Mouse (Mus musculus): ENCODE measurements around the gene Ear6. TPM values are rescaled to one million over a fixed set of nuclear protein-coding genes. Genes with fewer than 3 reads are reported as not detected.
A peak's percentile ranks its signal among the peaks of the same experiment; 100 is the strongest.
"Not testable (repeated sequence)": the region's sequence is repeated elsewhere in the genome, so short reads cannot be mapped to it uniquely, and the experiment has no call there.

Gene Ear6
- polyA plus RNA-seq, 1 experiment from 2014 or later = not detected

DNA sequence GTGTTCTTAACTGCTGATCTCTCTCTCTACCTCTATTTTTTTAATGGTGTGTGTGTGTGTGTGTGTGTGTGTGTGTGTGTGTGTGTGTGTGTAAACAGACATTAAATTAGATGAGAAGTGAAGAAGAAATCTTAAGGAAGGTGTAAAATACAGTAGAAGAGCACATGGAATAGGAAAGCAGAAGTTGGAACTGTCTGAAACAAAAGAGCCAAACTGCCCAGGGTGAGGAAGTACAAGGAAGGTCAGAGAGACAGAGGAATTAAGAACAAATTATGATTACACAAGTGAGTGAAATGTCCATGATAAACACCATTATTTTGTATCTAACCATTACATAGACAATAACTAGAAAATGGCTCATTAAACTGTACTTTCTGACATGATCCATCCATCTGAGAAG, 9.6 kb upstream of the Ear6 start:
- ATAC-seq = no peak
- no peak for TF ChIP-seq CTCF (IDR thresholded peaks at IDR 0.05; ENCODE audit: low read depth)
- Histone ChIP-seq H3K27ac (ENCODE audit: low read depth, low read length) (no peak overlapping the region), H3K4me3 (ENCODE audit: low read depth, low read length) (no peak overlapping the region), H3K4me2 (replicated peaks; ENCODE audit: low read depth) (no peak overlapping the region), H3K4me1 (replicated peaks; ENCODE audit: control insufficient read depth, insufficient read depth, low read length) (no peaks in the 10 kb centered on the region), H3K9ac (ENCODE audit: low read depth, low read length) (no peak overlapping the region), H3K27me3 (replicated peaks; ENCODE audit: control insufficient read depth, insufficient read depth, low read length) (no peaks in the 10 kb centered on the region), H3K9me3 (ENCODE audit: control insufficient read depth) (no peaks in the 10 kb centered on the region), H3K36me3 (ENCODE audit: control insufficient read depth, insufficient read depth) (no peaks in the 10 kb centered on the region)

DNA sequence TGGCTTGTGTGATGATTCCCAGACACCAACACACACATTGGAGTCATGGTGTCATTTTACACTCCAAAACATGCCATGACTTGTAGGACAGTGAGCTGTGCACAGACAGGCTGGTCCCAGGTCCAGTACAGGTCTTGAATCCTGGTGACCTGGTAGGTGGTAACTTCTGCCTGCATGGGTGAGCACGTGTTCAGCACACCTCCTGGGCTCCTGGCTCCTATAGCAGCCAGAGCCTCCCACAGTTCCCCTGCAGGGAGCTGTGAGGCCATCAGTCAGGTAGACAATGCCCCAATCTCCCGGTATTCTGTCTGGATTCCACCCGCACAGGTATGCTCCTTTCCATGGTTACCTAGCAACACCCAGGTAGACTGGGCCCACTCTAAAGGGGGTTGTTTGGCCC, 6.9 kb upstream of the Ear6 start:
- no peak overlapping the region for H3K4me3 ChIP-seq (ENCODE audit: low read depth, low read length)
- H3K36me3 ChIP-seq (ENCODE audit: control insufficient read depth, insufficient read depth) = no peaks in the 10 kb centered on the region
- no peak for TF ChIP-seq CTCF (IDR thresholded peaks at IDR 0.05; ENCODE audit: low read depth)
- no peaks in the 10 kb centered on the region for H3K9me3 ChIP-seq (ENCODE audit: control insufficient read depth)
- H3K27me3 ChIP-seq (replicated peaks; ENCODE audit: control insufficient read depth, insufficient read depth, low read length) = no peaks in the 10 kb centered on the region
- H3K4me2 ChIP-seq (replicated peaks; ENCODE audit: low read depth) = no peak overlapping the region
- no peak overlapping the region for H3K9ac ChIP-seq (ENCODE audit: low read depth, low read length)
- 45% methylated on average over 3 of the region's 3 CpGs for WGBS
- ATAC-seq = no peak
- no peak overlapping the region for H3K27ac ChIP-seq (ENCODE audit: low read depth, low read length)
- H3K4me1 ChIP-seq (replicated peaks; ENCODE audit: control insufficient read depth, insufficient read depth, low read length) = no peaks in the 10 kb centered on the region

DNA sequence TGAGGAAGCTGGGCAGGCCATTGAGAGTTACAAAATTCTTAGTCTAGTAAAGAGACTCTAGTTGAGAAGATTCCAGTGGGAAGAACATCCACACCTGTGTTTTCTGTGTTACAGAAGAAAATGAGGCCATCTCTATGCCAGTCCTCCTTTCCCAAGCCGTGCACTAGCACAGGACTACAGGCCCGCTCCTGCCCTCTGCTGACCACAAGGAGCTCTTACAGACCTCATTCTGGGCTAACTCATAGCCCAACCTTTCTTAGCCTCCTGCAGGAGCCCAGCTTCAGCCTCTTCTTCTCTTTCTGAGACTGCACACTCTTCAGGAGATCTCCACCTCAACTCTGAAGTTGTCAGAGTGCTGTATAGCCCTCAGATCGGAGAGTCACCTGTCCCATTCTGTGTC, 2.5 kb upstream of the Ear6 start:
- peak; percentile 62 for TF ChIP-seq CTCF (IDR thresholded peaks at IDR 0.05; ENCODE audit: low read depth)
- not testable (repeated sequence) for H3K9me3 ChIP-seq (ENCODE audit: control insufficient read depth); H3K4me1 ChIP-seq (replicated peaks; ENCODE audit: control insufficient read depth, insufficient read depth, low read length); H3K9ac ChIP-seq (ENCODE audit: low read depth, low read length); ATAC-seq; H3K27ac ChIP-seq (ENCODE audit: low read depth, low read length); H3K27me3 ChIP-seq (replicated peaks; ENCODE audit: control insufficient read depth, insufficient read depth, low read length); H3K4me3 ChIP-seq (ENCODE audit: low read depth, low read length); H3K4me2 ChIP-seq (replicated peaks; ENCODE audit: low read depth); H3K36me3 ChIP-seq (ENCODE audit: control insufficient read depth, insufficient read depth)
- WGBS = 57% methylated on average over 3 of the region's 3 CpGs

DNA sequence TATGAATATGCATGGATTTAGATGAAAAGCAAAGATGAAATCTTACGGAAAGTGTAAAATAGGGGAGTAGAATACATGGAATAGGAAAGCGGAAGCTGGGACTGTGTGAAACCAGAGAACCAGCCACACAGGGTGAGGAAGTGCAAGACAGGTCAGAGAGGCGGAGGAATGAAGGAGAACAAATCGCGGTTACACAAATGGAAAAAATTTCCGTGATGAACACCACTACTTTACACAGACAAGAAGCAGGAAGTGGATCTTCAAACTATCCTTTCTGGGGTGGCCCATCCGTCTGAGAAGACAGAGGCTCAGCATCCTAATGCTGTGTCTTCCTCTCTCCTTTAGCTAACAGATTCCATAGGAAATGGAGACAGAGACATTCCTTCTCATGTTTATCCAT, 1.8 kb downstream of the Ear6 start:
- 75% methylated on average over 7 of the region's 7 CpGs for WGBS
- not testable (repeated sequence) for H3K36me3 ChIP-seq (ENCODE audit: control insufficient read depth, insufficient read depth); H3K9me3 ChIP-seq (ENCODE audit: control insufficient read depth); H3K4me2 ChIP-seq (replicated peaks; ENCODE audit: low read depth); H3K9ac ChIP-seq (ENCODE audit: low read depth, low read length); H3K4me3 ChIP-seq (ENCODE audit: low read depth, low read length); H3K27ac ChIP-seq (ENCODE audit: low read depth, low read length); ATAC-seq; H3K4me1 ChIP-seq (replicated peaks; ENCODE audit: control insufficient read depth, insufficient read depth, low read length); H3K27me3 ChIP-seq (replicated peaks; ENCODE audit: control insufficient read depth, insufficient read depth, low read length)

DNA sequence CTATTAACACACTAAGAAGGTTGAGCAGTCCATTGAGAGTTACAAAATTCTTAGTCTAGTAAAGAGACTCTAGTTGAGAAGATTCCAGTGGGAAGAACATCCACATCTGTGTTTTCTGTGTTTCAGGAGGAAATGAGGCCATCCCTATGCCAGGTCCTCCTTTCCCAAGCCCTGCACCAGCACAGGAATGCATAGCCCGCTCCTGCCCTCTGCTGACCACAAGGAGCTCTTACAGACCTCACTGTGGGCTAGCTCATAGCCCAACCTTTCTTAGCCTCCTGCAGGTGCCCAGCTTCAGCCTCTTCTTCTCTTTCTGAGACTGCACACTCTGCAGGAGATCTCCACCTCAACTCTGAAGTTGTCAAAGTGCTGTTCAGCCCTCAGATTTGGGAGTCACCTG, 10.1 kb downstream of the Ear6 start:
- WGBS = 8% methylated on average over 1 of the region's 1 CpGs
- not testable (repeated sequence) for H3K4me2 ChIP-seq (replicated peaks; ENCODE audit: low read depth); H3K27ac ChIP-seq (ENCODE audit: low read depth, low read length); H3K9ac ChIP-seq (ENCODE audit: low read depth, low read length); H3K4me1 ChIP-seq (replicated peaks; ENCODE audit: control insufficient read depth, insufficient read depth, low read length); ATAC-seq; H3K36me3 ChIP-seq (ENCODE audit: control insufficient read depth, insufficient read depth); H3K4me3 ChIP-seq (ENCODE audit: low read depth, low read length); H3K27me3 ChIP-seq (replicated peaks; ENCODE audit: control insufficient read depth, insufficient read depth, low read length); H3K9me3 ChIP-seq (ENCODE audit: control insufficient read depth)
- peak; percentile 71 for TF ChIP-seq CTCF (IDR thresholded peaks at IDR 0.05; ENCODE audit: low read depth)

DNA sequence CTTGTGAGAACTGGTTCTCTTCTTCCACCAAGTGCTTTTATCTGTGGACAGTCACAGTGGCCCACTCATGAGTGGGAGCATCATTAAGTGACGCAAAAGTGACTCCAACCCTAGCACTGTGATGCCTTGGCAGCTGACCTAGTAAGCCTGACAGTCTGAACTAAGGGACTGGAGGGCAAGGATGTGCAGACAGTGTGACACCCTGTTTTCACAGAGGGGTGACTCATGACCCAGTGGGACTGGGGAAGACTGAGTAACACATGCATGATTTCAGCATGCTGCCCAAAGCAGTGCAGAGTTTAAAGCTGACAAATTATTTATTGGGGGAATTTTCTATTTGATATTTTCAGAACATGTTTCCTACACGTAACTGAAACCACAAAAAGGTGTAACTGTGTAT, 17.3 kb downstream of the Ear6 start:
- H3K9ac ChIP-seq (ENCODE audit: low read depth, low read length) = no peak overlapping the region
- no peak overlapping the region for H3K4me2 ChIP-seq (replicated peaks; ENCODE audit: low read depth)
- no peak for ATAC-seq
- no peaks in the 10 kb centered on the region for H3K4me1 ChIP-seq (replicated peaks; ENCODE audit: control insufficient read depth, insufficient read depth, low read length)
- no peak for TF ChIP-seq CTCF (IDR thresholded peaks at IDR 0.05; ENCODE audit: low read depth)
- WGBS = 76% methylated on average over 2 of the region's 2 CpGs
- H3K9me3 ChIP-seq (ENCODE audit: control insufficient read depth) = no peaks in the 10 kb centered on the region
- no peak overlapping the region for H3K27ac ChIP-seq (ENCODE audit: low read depth, low read length)
- H3K36me3 ChIP-seq (ENCODE audit: control insufficient read depth, insufficient read depth) = no peaks in the 10 kb centered on the region
- H3K27me3 ChIP-seq (replicated peaks; ENCODE audit: control insufficient read depth, insufficient read depth, low read length) = no peaks in the 10 kb centered on the region
- no peak overlapping the region for H3K4me3 ChIP-seq (ENCODE audit: low read depth, low read length)

DNA sequence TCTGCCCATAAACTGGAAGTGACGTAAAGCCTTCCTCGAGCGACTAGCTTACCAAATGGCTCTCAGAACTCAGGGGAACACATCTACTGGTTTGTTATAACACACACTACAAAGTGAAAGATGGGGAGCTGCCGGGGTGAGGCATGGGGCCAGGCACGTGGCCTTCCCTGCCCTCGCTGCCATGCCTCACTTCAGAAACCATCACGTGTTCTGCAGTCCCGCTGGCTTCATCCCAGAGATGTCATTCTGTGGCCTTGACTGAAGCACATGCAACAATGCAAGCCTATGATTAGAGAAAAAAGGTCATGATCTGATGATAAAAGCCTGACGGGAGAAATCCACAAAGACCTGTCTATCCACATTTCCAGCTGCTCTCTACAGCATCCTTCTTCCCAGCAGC, 18.2 kb downstream of the Ear6 start:
- TF ChIP-seq CTCF (IDR thresholded peaks at IDR 0.05; ENCODE audit: low read depth) = no peak
- WGBS = 78% methylated on average over 9 of the region's 9 CpGs

More for the DNA sequence above, 18.2 kb downstream of the Ear6 start:
- Histone ChIP-seq H3K27ac (ENCODE audit: low read depth, low read length) (no peak overlapping the region), H3K4me2 (replicated peaks; ENCODE audit: low read depth) (no peak overlapping the region), H3K4me3 (ENCODE audit: low read depth, low read length) (no peak overlapping the region), H3K9ac (ENCODE audit: low read depth, low read length) (no peak overlapping the region), H3K9me3 (ENCODE audit: control insufficient read depth) (no peaks in the 10 kb centered on the region), H3K27me3 (replicated peaks; ENCODE audit: control insufficient read depth, insufficient read depth, low read length) (no peaks in the 10 kb centered on the region), H3K36me3 (ENCODE audit: control insufficient read depth, insufficient read depth) (no peaks in the 10 kb centered on the region), H3K4me1 (replicated peaks; ENCODE audit: control insufficient read depth, insufficient read depth, low read length) (no peaks in the 10 kb centered on the region)
- ATAC-seq = no peak
